Mouse (Mus musculus) myocyte (in vitro differentiated cells): Measurements from ENCODE around the gene Myo3a.

Experiments
- MAX ChIP-seq: IDR thresholded peaks from one replicate; pipeline ENCODE4 v1.6.1; 2011; ENCODE audit warnings: low read depth, mild to moderate bottlenecking, control low read depth
- MYOD1 ChIP-seq, 3 experiments: IDR thresholded peaks; one replicate each; pipeline ENCODE4 v1.6.1; 2011; ENCODE audit warnings: control low read depth in 2 of 3, low read depth in 2 of 3, mild to moderate bottlenecking in 2 of 3, moderate library complexity in 1 of 3; ENCODE audit not compliant: insufficient read length in 2 of 3, control insufficient read depth in 1 of 3
- POLR2A ChIP-seq: IDR thresholded peaks from one replicate; pipeline ENCODE4 v1.6.1; 2011; ENCODE audit warnings: low read depth, mild to moderate bottlenecking, control low read depth, moderate library complexity; ENCODE audit not compliant: insufficient read length
- POLR2AphosphoS2 ChIP-seq: IDR thresholded peaks from one replicate; pipeline ENCODE4 v1.6.1; 2011; ENCODE audit warnings: low read depth, control low read depth; ENCODE audit not compliant: insufficient read length
- TCF12 ChIP-seq: IDR thresholded peaks from one replicate; pipeline ENCODE4 v1.6.1; 2011; ENCODE audit warnings: mild to moderate bottlenecking, control low read depth; ENCODE audit not compliant: poor library complexity, insufficient read depth, severe bottlenecking
- TCF3 ChIP-seq: IDR thresholded peaks from one replicate; pipeline ENCODE4 v1.6.1; 2011; ENCODE audit warnings: low read depth, control low read depth; ENCODE audit not compliant: insufficient read length
- USF1 ChIP-seq: IDR thresholded peaks from one replicate; pipeline ENCODE4 v1.6.1; 2011; ENCODE audit warnings: low read depth, mild to moderate bottlenecking, control low read depth, moderate library complexity

- TF ChIP-seq POLR2A (no peak), POLR2AphosphoS2 (no peak), TCF12 (no peak), TCF3 (no peak), MYOD1 (IDR thresholded peaks at IDR 0.05; ENCODE audit: control insufficient read depth in 1 of 3, insufficient read length in 2 of 3, low read depth in 2 of 3) (no peak), MAX (no peak), USF1 (no peak)
Observed at GRCm38 (mm10) chr2:22620030-22620429, 392.7 kb downstream of the Myo3a start.
